Mouse (Mus musculus): ENCODE data around the gene Cc2d2b.
A peak's percentile ranks its signal among the peaks of the same experiment; 100 is the strongest.

Gene Cc2d2b

DNA sequence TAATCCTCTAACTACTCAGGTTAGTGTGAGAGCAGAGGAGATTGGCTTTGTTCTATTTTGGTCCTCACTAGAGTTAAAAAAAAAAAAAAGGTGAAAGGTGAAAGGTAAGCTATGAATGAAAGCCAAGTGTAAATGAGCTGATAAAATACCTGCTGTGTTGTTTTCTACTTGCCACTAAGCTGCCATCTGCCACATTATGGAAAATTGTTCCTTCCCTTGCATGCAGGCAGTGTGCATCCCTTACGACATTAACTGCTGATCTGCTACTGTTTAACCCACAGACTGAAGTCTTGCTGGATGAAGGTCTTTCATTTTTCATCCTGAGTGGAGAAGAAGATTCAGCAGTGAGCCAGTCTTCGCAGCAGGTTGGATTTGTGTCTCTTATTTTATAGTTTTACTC is 11.5 kb downstream of the Cc2d2b start:
- peak; percentile 20 to 41 for DNase-seq

DNA sequence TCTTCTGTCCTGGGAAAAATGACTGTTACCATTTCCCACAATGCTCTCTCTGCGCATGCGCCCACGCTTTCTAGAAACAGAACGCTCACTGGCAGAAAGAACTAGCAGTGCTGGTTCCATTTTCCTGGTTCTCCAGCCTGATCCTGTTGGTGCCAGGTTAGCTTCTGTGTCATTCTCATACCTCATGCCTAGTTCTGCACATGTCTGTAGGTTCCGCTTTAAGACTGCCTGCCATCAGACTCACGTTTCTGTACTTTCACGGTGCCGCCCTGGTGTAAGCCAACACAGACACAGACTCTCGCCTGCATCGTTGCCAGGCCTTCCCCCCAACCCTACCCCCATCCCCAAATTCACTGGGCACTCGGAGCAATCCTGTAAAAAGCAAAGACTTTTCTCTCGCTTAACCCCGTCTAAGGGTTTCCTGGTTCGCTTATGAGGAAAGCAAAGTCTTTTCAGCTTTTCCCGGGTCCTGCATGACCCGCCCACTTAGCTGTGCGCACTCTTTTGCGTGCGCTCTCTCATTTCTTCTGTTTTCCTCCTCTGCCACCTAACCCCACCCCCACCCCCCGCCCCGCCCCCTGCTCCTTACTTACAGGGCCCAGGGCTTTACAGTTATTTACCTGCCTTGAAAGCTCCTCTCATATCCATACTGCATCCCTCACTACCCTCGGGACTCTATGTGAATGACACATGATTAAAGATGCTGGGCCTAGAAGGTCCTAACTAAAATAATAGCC is 13.6 kb downstream of the Cc2d2b start:
- peak in 1 of 2 experiments; percentile 17 for DNase-seq

DNA sequence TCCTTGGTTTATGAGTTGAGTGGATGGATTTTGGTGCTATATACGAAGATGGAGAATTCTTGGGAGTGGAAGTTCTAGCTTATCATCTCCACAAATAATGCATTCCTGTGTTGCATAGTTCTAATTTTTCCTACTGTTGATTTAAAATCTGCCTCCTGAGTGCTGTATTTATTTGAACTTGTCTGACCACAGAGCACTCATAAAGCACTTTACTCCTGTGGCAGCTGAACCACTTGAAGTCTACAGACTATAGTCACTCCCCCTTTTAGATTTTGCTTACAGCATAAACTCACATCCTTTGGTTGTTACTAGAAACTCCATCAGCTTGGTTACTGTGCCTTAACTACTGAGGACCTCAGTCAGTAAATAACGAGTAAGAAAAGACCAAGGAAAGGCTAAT is 18.6 kb downstream of the Cc2d2b start:
- no peak for DNase-seq

DNA sequence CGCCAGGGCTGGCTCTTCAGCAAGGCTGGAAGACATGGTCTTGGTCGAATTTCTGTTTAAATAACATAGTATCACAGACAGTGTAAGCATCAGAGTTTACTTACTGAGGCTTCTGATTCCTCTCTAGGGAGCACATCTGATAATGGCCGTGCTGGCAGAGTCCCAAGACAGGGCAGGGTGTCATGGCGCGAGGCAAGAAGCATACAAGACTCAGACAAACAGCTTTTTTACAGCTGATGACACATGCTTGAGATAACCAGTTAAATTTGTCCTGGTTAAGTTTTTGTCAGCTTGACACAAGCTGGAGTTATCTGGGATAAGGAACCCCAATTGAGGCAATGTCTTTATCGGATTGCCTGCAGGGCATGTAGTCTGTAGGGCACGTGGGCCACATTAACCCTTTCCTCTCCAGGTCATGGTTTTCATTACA is 20.8 kb downstream of the Cc2d2b start:
- DNase-seq = no peak

DNA sequence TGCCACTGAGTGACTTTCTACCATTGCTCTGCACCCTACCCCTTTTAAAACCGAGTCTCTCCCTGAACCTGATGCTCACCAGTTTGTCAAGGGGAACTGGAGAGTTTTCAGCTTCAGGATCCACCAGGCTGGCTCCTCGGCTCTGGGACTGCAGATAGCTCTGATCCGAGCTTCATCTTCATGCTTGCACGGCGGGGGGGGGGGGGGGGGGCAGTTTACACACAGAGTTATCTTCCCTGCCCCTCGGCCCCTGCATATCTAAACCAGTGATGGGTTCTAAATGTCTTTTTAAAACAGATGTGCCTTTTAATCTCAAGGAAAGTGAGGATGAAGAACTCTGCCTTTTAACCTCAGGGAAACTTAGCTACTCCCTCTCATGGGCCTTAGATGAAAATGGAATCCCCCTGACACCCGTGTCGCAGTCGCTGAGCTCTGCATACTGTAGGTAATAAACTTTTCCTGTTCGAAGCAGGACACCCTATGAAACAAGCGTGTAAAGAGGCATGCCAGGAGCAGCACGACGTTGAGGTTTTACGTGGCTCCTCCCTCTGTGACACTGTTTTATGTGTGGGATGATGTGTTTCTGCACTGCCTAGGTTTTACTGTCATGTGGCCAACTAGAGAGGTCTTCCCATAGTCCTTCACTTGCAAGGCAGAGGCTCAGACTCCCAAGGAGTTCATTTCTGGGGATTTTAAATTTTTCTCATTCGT is 39.6 kb downstream of the Cc2d2b start:
- no peak for DNase-seq

DNA sequence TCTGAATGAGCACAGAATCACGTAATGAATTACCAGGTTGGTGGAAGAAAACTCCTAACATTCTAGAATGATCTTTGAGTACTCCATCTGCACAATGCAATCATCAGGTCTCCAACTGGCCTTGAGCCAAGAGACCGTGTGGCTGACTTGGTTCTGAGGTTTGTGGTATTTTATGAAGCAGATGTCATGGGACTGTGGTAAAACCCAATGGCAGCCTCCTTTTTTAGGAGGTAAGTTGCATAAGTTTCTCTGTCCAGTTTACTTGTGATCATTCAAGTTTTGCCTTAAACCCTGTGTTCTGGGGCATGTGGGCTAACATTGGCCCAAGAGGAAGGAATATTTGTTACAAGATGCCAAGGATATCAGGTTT is 40.1 kb downstream of the Cc2d2b start:
- no peak for DNase-seq

DNA sequence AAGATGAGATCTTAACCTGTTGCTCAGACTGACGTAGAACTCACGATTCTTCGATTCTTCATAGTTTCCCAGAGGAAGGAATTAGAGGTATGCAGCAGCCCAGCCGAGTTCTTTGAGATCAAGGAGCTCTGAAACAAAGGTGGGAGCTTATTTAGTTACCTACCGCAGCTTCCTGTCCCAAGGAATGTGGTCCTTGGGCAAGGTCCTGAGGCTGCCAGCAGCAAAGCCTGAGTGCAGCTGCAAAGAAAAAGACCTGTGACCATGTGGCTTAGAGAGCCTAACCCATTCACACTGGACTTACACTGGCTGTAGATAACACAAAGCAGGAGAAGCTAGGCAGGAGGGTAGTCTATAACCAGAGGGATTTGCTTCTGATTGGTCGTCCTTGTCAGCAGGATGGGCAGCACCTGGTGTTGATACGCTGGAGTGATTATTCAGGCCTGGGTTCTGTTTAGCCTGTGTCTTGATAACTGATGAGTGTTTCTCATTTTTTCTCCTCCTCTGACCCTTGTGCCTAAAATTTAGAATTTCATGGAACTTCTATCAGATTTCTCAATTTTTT is 56.7 kb downstream of the Cc2d2b start:
- DNase-seq = no peak

DNA sequence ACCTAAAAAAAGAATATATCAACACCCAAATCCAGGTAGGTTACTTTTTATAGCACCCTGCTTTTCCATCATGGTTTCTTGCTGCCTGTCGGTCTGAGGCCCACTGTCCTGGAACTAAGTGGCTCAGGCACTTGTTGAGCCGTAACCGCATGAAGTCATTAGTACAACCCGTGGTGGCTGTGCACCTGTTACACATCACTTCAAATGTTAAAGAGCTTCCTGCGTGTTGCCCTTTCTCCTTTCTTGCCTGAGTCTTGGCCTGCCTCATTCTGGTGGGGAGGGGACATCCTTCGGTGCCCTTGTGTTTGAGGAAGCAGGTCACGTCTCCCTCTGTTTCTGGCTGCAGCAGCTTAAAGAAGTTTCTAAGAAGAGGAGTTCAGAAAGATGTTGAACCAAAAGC is 61.3 kb downstream of the Cc2d2b start:
- no peak for DNase-seq

DNA sequence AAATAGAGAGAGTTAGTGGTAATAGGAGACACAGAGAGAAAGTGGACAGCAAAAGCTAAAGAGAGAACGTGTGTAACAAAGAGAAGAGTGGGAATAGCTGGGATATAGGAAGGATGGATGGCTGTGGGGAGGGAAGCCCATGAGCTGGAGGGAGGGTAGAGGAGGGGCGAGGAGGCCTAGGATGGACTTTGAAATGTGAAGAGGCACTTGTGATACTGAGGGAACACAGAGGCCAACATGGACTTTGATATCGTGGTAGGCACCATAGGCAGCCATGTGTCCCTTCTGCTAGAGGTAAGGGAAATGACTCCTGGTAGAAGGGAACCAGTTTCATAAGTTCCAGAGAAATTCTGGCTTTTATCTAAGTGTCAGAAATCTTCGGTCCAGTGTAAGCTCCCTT is 63.3 kb downstream of the Cc2d2b start:
- no peak for DNase-seq

DNA sequence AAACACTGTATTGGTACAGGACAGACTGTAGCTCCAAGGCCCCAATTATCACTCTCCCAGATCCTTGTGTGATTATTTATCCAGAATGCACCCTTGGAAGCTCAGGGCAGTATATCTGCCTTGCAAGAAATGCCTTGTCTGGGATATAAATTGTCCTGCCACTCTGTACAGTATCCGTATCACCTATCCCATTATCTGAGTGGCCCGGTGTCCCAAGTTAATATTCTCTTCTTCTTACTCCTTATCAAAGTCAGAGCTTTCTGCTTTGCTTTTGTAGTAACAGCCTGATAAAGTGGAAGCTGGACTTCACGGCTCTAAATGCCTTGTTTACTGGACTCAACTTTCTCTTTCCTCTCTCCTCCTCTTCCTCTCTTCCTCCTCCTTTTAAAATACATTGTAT is 64.2 kb downstream of the Cc2d2b start:
- no peak for DNase-seq

DNA sequence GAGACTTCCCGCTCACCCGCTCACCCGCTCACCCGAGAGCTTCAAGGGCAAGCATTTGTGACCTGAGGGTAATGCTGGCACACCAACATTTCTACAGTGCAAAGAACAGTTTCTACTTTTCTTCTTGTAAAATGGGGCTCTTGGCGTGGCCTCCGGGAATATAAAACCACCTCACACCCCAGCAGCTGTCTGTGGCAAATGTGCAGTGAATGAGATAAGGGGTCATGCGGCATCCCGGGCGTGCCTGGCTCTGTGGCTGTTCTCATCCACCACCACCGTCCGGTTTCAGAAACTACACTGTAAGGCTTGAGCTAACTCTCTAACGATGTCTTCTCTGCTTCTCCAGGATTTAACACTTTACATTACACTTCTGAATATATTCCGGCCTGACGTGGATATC is 64.8 kb downstream of the Cc2d2b start:
- DNase-seq = no peak

DNA sequence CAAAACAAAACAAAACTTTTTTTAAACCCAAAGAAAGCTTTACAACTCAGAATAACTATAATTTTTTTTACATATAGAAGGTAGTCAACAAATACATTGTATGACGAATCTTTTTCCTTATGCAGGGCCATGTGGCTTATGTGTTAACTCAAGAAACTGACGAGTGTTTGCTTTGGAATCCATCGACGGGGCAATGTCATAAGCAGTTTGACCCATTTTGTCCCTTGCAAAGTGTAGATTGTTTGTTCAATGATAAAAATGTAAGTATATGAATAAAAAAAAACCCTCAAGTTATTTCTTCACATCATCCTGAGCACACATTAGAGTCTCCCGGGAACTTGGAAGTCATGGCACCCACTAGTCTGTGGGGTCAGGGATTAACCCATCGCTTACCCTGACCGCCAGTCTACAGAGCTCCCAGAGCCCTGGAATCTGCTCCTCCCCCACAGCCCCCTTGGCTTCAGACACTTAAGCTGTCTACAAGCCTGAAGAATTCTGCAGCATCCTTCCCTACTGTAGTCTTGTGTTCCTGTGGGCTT is 67.2 kb downstream of the Cc2d2b start:
- DNase-seq = no peak

DNA sequence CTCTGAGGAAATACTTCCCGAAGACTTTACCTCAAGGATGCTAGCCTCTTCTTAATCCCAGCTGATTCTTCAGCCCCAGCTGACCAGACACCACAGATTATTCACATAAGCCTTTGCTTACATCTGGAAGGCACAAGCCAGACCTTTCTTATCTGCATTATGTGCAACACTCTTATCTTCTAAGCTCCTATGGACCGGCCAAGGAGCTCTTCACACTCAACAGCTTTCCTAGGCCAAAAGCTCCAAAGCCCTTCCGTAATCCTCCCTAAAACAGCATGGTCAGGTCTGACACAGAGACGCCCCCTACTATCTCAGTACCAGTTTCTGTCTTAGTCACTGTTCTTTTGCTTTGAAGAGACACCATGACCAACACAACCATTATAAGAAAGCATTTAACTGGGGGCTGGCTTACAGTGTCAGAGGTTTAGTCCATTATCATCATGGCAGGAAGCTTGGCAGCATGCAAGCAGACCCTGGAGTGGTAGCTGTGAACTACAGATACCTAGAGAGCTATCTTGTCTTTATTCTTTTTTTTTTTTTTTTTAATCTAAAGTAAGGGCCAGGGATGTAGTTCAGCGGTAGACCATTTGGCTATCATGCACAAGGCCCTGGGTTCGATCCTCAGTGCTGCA is 69.5 kb downstream of the Cc2d2b start:
- DNase-seq = no peak

DNA sequence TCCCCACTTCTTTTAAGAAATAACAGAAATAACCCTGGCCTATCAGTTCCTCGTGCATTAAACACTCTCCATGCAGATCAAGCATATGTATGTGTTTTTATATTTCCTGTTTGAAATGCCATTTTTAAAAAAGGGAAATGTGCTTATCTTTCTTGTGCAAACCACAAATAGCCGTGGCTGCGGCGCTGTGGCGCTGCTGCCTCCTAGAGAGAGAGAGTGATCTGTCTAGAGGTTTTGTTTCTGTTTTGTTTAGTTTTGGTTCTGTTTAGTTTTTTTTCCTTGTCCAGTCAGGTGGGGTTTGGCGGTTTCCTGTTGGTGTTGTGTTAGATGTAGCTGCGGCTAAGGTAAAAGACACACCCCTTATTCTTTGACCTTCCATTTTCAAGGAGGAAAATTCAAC is 70.2 kb downstream of the Cc2d2b start:
- no peak for DNase-seq

DNA sequence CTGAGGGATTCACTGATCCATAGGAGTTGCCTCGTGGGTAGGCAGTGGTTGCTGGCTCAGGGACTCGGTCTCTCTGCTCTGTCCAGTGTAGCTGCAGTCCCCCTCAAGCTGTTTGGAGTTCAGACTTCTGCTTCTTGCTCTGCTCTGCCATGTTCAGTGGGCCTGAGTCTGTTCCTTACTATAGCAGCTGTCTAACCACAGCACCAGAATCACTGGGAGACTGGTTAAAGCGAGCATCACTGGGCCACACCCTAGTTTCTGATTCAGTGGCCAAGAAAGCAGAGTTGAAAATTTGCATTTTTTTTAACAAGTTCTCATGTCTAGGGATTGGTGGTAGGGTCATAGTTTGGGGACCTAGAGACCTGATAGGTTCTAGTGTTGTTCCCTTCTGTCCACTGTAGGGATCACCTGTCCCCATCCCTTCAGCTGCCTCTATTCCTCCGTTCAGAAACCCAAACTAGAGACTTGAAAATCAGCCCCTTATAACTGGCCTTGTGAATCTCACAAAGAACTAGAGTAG is 72.8 kb downstream of the Cc2d2b start:
- no peak for DNase-seq

DNA sequence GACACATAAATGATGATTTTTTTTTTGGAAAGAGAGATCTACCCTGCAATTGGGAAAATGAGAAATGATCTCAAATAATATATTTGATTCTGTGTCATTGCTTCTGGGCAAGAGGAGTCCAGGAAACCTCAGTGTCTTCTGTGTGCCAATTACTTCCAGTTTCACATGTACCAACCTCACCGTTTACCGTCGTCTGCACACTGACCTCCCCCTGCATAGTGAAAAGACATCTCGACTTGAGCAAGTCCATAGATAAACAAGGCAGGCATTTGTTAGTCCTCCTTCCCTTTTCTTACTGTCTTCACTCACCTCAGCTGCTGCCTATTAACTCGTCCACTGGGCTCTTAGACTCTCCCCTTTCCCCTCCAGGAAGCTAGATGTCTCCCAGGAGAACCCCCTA is 77.1 kb downstream of the Cc2d2b start:
- DNase-seq = no peak

DNA sequence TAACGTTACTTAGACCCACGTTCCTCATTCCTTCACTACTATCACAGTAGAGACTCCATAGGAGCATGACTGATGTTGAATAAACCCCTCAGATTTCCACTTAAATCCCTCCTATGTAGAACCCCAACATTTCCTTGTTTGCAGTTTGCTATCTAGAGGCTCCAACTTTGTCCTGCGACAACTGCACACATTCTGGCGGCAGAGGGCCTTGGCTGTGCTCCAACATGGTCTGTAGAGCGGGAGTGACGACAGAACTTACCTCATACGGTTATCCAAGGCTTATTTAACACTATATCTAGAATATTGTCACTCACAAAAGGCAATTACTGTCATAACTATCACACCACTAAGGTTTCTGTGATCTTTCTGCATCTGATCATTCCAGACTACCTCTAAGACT is 78.2 kb downstream of the Cc2d2b start:
- DNase-seq = no peak

DNA sequence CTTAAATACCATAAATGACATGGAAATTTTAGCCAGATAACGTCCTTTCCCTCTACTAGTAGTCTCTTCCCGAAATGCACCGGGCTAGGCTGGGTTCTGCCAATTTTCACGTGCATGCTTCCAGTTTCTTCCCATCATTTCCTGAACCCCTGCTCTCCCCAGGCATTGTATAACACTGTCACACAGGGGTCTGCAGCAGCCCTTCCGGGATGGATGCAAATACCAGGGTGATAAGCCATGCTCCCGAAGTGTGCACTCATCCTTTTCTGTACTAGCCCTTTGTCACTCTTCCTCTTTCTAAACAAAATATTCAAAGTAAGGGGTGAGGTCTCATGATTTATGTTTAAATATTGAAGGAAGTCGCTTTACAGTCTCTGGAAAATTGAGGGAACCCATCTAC is 81.6 kb downstream of the Cc2d2b start:
- no peak for DNase-seq

DNA sequence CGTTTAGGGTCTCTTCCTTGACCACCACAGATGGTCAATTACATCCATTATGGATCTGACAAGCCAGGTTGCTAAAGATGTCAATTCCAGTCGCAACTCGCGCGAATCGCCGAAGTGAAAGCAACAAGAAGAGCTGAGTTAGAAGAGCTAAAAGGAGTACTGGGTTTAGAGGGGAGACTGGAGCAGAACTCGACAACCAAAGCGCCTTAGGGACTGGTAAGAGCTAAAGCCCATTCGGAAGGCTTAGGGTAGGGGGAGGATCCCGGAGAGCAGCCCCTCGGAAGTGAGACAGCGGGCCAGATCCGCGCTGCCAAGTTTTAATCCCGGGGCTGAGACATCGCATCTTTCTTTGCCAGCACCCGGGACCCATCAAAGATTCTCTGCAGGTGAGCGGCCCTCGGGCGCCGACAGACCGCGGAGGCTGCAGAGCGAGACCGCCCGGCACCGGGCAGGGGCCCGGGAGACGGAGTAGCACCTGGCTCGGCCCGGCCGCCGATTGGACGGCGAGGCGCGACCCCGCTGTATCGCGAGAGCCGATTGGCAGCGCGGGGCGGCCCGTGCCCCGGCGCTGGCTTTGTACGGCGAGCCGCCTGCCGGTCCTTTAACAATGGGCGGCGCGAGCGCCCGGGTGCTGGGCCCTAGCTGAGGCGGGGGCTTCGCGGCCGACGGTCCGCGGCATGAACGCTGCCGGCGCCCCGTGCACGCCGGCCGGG is 82.3 kb downstream of the Cc2d2b start, which contains the start of gene Ccnj:
TSS of gene Ccnj (plus strand) at position 577 of the 713 bp plus-strand sequence.
- peak; percentile 97 to 98 for DNase-seq

DNA sequence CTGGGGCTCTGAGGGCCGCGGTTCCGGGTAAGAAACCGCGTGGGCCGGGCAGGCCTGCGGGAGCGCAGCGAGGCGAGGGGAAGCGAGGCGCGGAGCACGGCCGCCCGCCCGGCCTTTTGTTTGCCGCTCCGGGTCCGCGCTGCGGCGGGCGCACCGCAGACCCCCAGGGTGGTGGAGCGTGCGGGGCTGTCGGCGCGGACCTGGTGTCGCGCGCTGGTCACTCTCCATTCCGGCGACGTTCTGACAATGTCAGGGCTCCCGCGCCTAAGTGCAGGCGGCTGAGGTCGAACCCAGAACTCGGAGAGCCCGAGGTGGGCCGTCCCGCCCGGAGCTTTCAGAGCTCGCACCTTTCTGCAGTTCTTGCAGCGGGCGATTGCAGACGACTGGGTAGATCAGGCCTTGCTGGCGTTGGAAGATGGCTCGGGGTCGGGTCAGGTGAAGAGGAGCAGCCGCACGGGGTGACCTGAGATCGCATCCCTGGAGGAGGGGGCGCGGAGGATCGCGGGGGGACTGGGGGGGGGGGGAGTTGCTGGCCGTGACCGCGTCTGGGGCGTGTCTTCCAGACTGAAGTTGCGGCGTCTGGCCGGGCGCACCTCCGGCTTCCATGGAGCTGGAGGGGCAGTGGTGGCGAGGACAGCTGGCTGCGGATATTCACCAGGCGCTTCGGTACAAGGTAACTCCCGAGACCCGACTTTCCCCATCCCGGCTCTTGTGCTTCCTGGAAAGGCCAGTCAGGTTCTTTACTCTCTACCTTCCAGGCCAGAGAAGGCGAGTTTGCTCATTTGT is 83.1 kb downstream of the Cc2d2b start:
- peak in 1 of 2 experiments; percentile 57 for DNase-seq

DNA sequence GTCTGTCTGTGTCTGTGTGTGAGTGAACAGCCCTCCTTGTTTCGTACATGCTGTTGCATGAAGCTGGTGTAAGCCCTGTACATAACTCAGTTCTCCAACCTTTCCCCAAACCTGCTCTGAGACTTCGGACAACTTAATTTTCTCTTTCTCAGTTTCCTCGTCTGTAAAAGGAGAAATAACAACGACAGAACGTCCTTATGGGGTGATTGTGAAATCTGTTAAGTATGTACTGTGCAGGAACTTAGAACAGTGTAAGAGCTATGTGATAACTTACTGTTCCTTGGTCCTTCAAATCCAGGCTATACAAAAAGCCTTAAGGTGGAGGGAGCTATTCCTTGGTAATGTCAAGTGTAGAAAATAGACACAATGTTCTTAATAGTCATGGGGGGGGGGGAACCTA is 83.8 kb downstream of the Cc2d2b start:
- no peak for DNase-seq

DNA sequence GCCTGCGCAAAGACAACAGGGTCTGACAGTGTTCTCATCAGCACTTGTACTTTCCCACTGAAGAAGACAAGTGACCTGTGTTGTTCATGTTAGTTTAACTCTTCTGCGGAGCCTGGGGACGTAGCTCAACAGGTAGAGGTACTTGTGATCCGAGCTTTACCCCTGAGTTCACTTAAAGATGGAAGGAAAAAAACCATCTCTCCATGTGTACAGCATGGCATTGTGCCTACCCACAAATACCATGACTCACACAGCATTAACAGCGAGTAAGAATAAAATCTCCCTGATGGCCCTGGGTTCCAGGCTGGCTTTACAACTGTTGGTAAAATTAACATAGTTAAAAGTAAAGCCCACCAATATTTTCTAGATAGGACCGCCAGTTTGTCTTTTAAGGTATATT is 85.9 kb downstream of the Cc2d2b start:
- DNase-seq = no peak
